Mouse (Mus musculus): Measurements from ENCODE around the gene Bcas3. TPM values are rescaled to one million over a fixed set of nuclear protein-coding genes. Genes with fewer than 3 reads are reported as not detected.
A peak's percentile ranks its signal among the peaks of the same experiment; 100 is the strongest.

Gene Bcas3
- polyA plus RNA-seq, 1 experiment from 2014 or later = 31.5 TPM

GRCm38 (mm10) chr11:85789750-85790149, 436.8 kb downstream of the Bcas3 start:
- Histone ChIP-seq H3K4me3 (replicated peaks; ENCODE audit: low read depth, low read length) (no peak overlapping the region), H3K4me2 (ENCODE audit: low read length) (no peak overlapping the region), H3K27ac (no peak overlapping the region), H3K4me1 (replicated peaks; ENCODE audit: insufficient read depth, low read length) (no peaks in the 10 kb centered on the region; the same call in 1 of the 2 replicates), H3K36me3 (ENCODE audit: insufficient read depth, low read length) (no peaks in the 10 kb centered on the region), H3K9me3 (replicated peaks; ENCODE audit: low read length) (no peaks in the 10 kb centered on the region), H3K9ac (ENCODE audit: low read depth, low read length) (no peak overlapping the region), H3K27me3 (ENCODE audit: insufficient read depth, low read length) (no peaks in the 10 kb centered on the region)
- WGBS = 77% methylated on average over 7 of the region's 7 CpGs
- ATAC-seq (replicated peaks; ENCODE audit: low FRiP score, low read depth) (no peak), DNase-seq (ENCODE audit: low spot score) (no peak)
- no peak for TF ChIP-seq CTCF (IDR thresholded peaks at IDR 0.05; ENCODE audit: low read depth)

GRCm38 (mm10) chr11:85790267-85790666, 437.3 kb downstream of the Bcas3 start:
- WGBS = 69% methylated on average over 2 of the region's 2 CpGs
- Histone ChIP-seq H3K9ac (ENCODE audit: low read depth, low read length) (no peak overlapping the region), H3K4me2 (ENCODE audit: low read length) (no peak overlapping the region), H3K36me3 (ENCODE audit: insufficient read depth, low read length) (no peaks in the 10 kb centered on the region), H3K27ac (peak overlapping the region; percentile 78; the same call in 1 of the 2 replicates), H3K9me3 (replicated peaks; ENCODE audit: low read length) (no peaks in the 10 kb centered on the region), H3K4me3 (replicated peaks; ENCODE audit: low read depth, low read length) (no peak overlapping the region), H3K27me3 (ENCODE audit: insufficient read depth, low read length) (no peaks in the 10 kb centered on the region), H3K4me1 (replicated peaks; ENCODE audit: insufficient read depth, low read length) (no peaks in the 10 kb centered on the region; the same call in 1 of the 2 replicates)
- ATAC-seq (replicated peaks; ENCODE audit: low FRiP score, low read depth) (no peak), DNase-seq (ENCODE audit: low spot score) (no peak)
- TF ChIP-seq CTCF (IDR thresholded peaks at IDR 0.05; ENCODE audit: low read depth) = no peak

- H3K27ac ChIP-seq = peak overlapping the region; percentile 78
- WGBS = 46% methylated on average over 1 of the region's 1 CpGs
- H3K4me3 ChIP-seq (replicated peaks; ENCODE audit: low read depth, low read length) = no peak overlapping the region
- ATAC-seq (replicated peaks; ENCODE audit: low FRiP score, low read depth) (no peak), DNase-seq (ENCODE audit: low spot score) (no peak)
- H3K4me1 ChIP-seq (replicated peaks; ENCODE audit: insufficient read depth, low read length) = no peaks in the 10 kb centered on the region; the same call in 1 of the 2 replicates
- no peaks in the 10 kb centered on the region for H3K36me3 ChIP-seq (ENCODE audit: insufficient read depth, low read length)
- TF ChIP-seq CTCF (IDR thresholded peaks at IDR 0.05; ENCODE audit: low read depth) = no peak
- H3K9me3 ChIP-seq (replicated peaks; ENCODE audit: low read length) = no peaks in the 10 kb centered on the region
- H3K27me3 ChIP-seq (ENCODE audit: insufficient read depth, low read length) = no peaks in the 10 kb centered on the region
- H3K9ac ChIP-seq (ENCODE audit: low read depth, low read length) = no peak overlapping the region
- no peak overlapping the region for H3K4me2 ChIP-seq (ENCODE audit: low read length)
Observed at GRCm38 (mm10) chr11:85791212-85791611, 438.2 kb downstream of the Bcas3 start.

- no peak for TF ChIP-seq CTCF (IDR thresholded peaks at IDR 0.05; ENCODE audit: low read depth)
- Histone ChIP-seq H3K9ac (ENCODE audit: low read depth, low read length) (no peak overlapping the region), H3K27me3 (ENCODE audit: insufficient read depth, low read length) (no peaks in the 10 kb centered on the region), H3K27ac (peak overlapping the region; percentile 78), H3K4me1 (replicated peaks; ENCODE audit: insufficient read depth, low read length) (no peaks in the 10 kb centered on the region; the same call in 1 of the 2 replicates), H3K36me3 (ENCODE audit: insufficient read depth, low read length) (no peaks in the 10 kb centered on the region), H3K4me3 (replicated peaks; ENCODE audit: low read depth, low read length) (no peak overlapping the region), H3K9me3 (replicated peaks; ENCODE audit: low read length) (no peaks in the 10 kb centered on the region), H3K4me2 (ENCODE audit: low read length) (no peak overlapping the region)
- 55% methylated on average over 12 of the region's 12 CpGs for WGBS
- ATAC-seq (replicated peaks; ENCODE audit: low FRiP score, low read depth) (peak; percentile 80; the same call in 1 of the 2 replicates), DNase-seq (ENCODE audit: low spot score) (no peak)
Observed at GRCm38 (mm10) chr11:85792534-85793215, 439.7 kb downstream of the Bcas3 start.

- no peaks in the 10 kb centered on the region for H3K36me3 ChIP-seq (ENCODE audit: insufficient read depth, low read length)
- no peak overlapping the region for H3K27ac ChIP-seq
- no peak overlapping the region for H3K4me3 ChIP-seq (replicated peaks; ENCODE audit: low read depth, low read length)
- no peaks in the 10 kb centered on the region for H3K9me3 ChIP-seq (replicated peaks; ENCODE audit: low read length)
- 0 out of 2 replicates have a peak overlapping the region, but pooled peaks have one; percentile 15 for H3K4me2 ChIP-seq (ENCODE audit: low read length)
- no peaks in the 10 kb centered on the region for H3K27me3 ChIP-seq (ENCODE audit: insufficient read depth, low read length)
- 49% methylated on average over 4 of the region's 4 CpGs for WGBS
- ATAC-seq (replicated peaks; ENCODE audit: low FRiP score, low read depth) = no peak
- no peak for DNase-seq (ENCODE audit: low spot score)
- H3K4me1 ChIP-seq (replicated peaks; ENCODE audit: insufficient read depth, low read length) = peaks cover 8% of the 10 kb centered on the region; the same call in 1 of the 2 replicates
- TF ChIP-seq CTCF (IDR thresholded peaks at IDR 0.05; ENCODE audit: low read depth) = no peak
- H3K9ac ChIP-seq (ENCODE audit: low read depth, low read length) = no peak overlapping the region
Observed at GRCm38 (mm10) chr11:85799456-85799855, 446.5 kb downstream of the Bcas3 start.

GRCm38 (mm10) chr11:85799856-85800255, 446.9 kb downstream of the Bcas3 start:
- H3K27me3 ChIP-seq (ENCODE audit: insufficient read depth, low read length) = no peaks in the 10 kb centered on the region
- ATAC-seq (replicated peaks; ENCODE audit: low FRiP score, low read depth) = no peak
- H3K4me2 ChIP-seq (ENCODE audit: low read length) = 0 out of 2 replicates have a peak overlapping the region, but pooled peaks have one; percentile 15

More at GRCm38 (mm10) chr11:85799856-85800255, 446.9 kb downstream of the Bcas3 start:
- DNase-seq (ENCODE audit: low spot score) = no peak
- Histone ChIP-seq H3K9ac (ENCODE audit: low read depth, low read length) (no peak overlapping the region), H3K9me3 (replicated peaks; ENCODE audit: low read length) (no peaks in the 10 kb centered on the region), H3K4me1 (replicated peaks; ENCODE audit: insufficient read depth, low read length) (peaks cover 8% of the 10 kb centered on the region; the same call in 1 of the 2 replicates), H3K27ac (0 out of 2 replicates have a peak overlapping the region, but pooled peaks have one; percentile 27), H3K4me3 (replicated peaks; ENCODE audit: low read depth, low read length) (no peak overlapping the region), H3K36me3 (ENCODE audit: insufficient read depth, low read length) (no peaks in the 10 kb centered on the region)
- WGBS = 27% methylated on average over 19 of the region's 19 CpGs
- no peak for TF ChIP-seq CTCF (IDR thresholded peaks at IDR 0.05; ENCODE audit: low read depth)
